29 mouse cellular contexts compared by ENCODE assay signal in genomic region chr8:78705980-78706379, GRCm38 (mm10).
DNase-seq lines count a peak whose midpoint lies in the region; ATAC-seq and TF ChIP-seq lines count a peak whose summit lies in the region.
"Had no signal": no experiment of that assay in that cellular context is flagged by ENCODE, and none has a peak within 500 bp of the region (broad histone marks: within the 10 kb centered on the region; RNA-seq: fewer than 3 reads in every experiment).

No protein-coding gene starts in this region.

- peaks cover 14% of the 10 kb centered on the region for H3K36me3 ChIP-seq in heart, embryonic 13.5 days
- no peaks in the 10 kb centered on the region for H3K36me3 ChIP-seq in lung, embryonic 14.5 days (ENCODE audit: insufficient read depth)

- 32% methylated on average over 9 of the region's 9 CpGs for WGBS in heart, embryonic 13.5 days
- 17% methylated on average over 9 of the region's 9 CpGs for WGBS in lung, embryonic 14.5 days
- WGBS in lung, adult 2 months: 56% methylated on average over 9 of the region's 9 CpGs

- DNase-seq in heart, postnatal 36 days: no peak
- DNase-seq in lung, embryonic 14.5 days: no peak
- DNase-seq in lung, postnatal 10 days: no peak
- peak; percentile 6 for DNase-seq in lung, postnatal 25 days (ENCODE audit: low spot score)
- DNase-seq in lung, adult 2 months: no peak
- DNase-seq: adrenal gland, adult 2 months; adrenal gland, postnatal 10 days; adrenal gland, postnatal 25 days; B cell, adult 2 months; cerebellum, adult 11 months; cerebellum, adult 18-20 months; cerebellum, adult 8-10 months; cerebellum, adult 9-11 months; cerebellum, postnatal 14 days; cerebellum, postnatal 36 days; embryo, embryonic 11 days had no signal

- no peaks in the 10 kb centered on the region for H3K27me3 ChIP-seq in heart, embryonic 13.5 days (replicated peaks)
- no peaks in the 10 kb centered on the region for H3K27me3 ChIP-seq in lung, embryonic 14.5 days (ENCODE audit: insufficient read depth, low read length)
- H3K27me3 ChIP-seq: CH12.LX; embryonic facial prominence, embryonic 13.5 days; embryonic facial prominence, embryonic 15.5 days; forebrain, embryonic 12.5 days; Patski had no signal

- H3K4me2 ChIP-seq in heart, embryonic 13.5 days: no peak overlapping the region
- no peak overlapping the region for H3K4me2 ChIP-seq in lung, embryonic 14.5 days
- H3K4me2 ChIP-seq: embryonic facial prominence, embryonic 13.5 days; embryonic facial prominence, embryonic 15.5 days; forebrain, embryonic 12.5 days had no signal

- no peak for TF ChIP-seq POLR2A in lung, adult 2 months (IDR thresholded peaks at IDR 0.05; ENCODE audit: borderline replicate concordance, extremely low read depth, low read depth, low read length)

- peaks cover 5% of the 10 kb centered on the region; the same call in 1 of the 2 replicates for H3K4me1 ChIP-seq in heart, embryonic 13.5 days
- H3K4me1 ChIP-seq in lung, embryonic 14.5 days (ENCODE audit: insufficient read depth): no peaks in the 10 kb centered on the region
- no peaks in the 10 kb centered on the region for H3K4me1 ChIP-seq in lung, adult 2 months (ENCODE audit: control insufficient read depth, insufficient read depth, low read length)
- H3K4me1 ChIP-seq: embryonic facial prominence, embryonic 13.5 days; embryonic facial prominence, embryonic 15.5 days had no signal

- ATAC-seq in heart, embryonic 13.5 days (ENCODE audit: extremely low read depth, insufficient number of reproducible peaks, low FRiP score, low TSS enrichment): no peak
- ATAC-seq in lung, embryonic 14.5 days (ENCODE audit: insufficient read depth): peak; percentile 52; the same call in 1 of the 2 replicates
- ATAC-seq: activated CD4-positive, CD25-positive, alpha-beta regulatory T cell, adult 4 months; CD4-positive, CD25-positive, alpha-beta regulatory T cell, adult 4 months; forebrain, embryonic 14.5 days; forebrain, embryonic 16.5 days; Patski had no signal

- H3K9ac ChIP-seq in heart, embryonic 13.5 days: peak overlapping the region; percentile 19; the same call in 1 of the 2 replicates
- H3K9ac ChIP-seq in lung, embryonic 14.5 days: no peak overlapping the region
- H3K9ac ChIP-seq: embryonic facial prominence, embryonic 13.5 days; embryonic facial prominence, embryonic 15.5 days; forebrain, embryonic 12.5 days had no signal

- no peak for TF ChIP-seq CTCF in lung, embryonic 14.5 days (IDR thresholded peaks at IDR 0.05; ENCODE audit: low read depth)
- no peak for TF ChIP-seq CTCF in lung, adult 2 months (IDR thresholded peaks at IDR 0.05; ENCODE audit: insufficient read depth, low read length)

- intact Hi-C loops in heart, postnatal 36 days (cut with DNase I): no loop called here

- no peak overlapping the region for H3K27ac ChIP-seq in heart, embryonic 13.5 days (replicated peaks)
- no peak overlapping the region for H3K27ac ChIP-seq in lung, embryonic 14.5 days (ENCODE audit: low read depth)
- H3K27ac ChIP-seq: embryonic facial prominence, embryonic 13.5 days; embryonic facial prominence, embryonic 15.5 days; forebrain, embryonic 10.5 days; forebrain, embryonic 12.5 days had no signal

- H3K4me3 ChIP-seq in heart, embryonic 13.5 days: no peak overlapping the region
- no peak overlapping the region for H3K4me3 ChIP-seq in lung, embryonic 14.5 days (ENCODE audit: low read depth, low read length)
- no peak overlapping the region for H3K4me3 ChIP-seq in lung, adult 2 months (replicated peaks; ENCODE audit: extremely low read depth, low read depth, low read length)
- H3K4me3 ChIP-seq: embryonic facial prominence, embryonic 13.5 days; embryonic facial prominence, embryonic 15.5 days; erythroblast, embryonic 14.5 days; forebrain, embryonic 10.5 days; forebrain, embryonic 12.5 days had no signal

- H3K9me3 ChIP-seq in heart, embryonic 13.5 days: 0 out of 2 replicates have a peak, but pooled peaks cover 3% of the 10 kb centered on the region
- no peaks in the 10 kb centered on the region for H3K9me3 ChIP-seq in lung, embryonic 14.5 days (ENCODE audit: low read depth, low read length)
- H3K9me3 ChIP-seq: embryonic facial prominence, embryonic 13.5 days; embryonic facial prominence, embryonic 15.5 days; forebrain, embryonic 10.5 days; forebrain, embryonic 12.5 days; G1E had no signal
